Mouse (Mus musculus) cerebellum, adult 8-10 months (tissue): ENCODE data around the gene Sult2b1.

Experiments used
- DNase-seq: peaks from one replicate; pipeline ENCODE4 v3.0.0; 2022

The Sult2b1 gene

DNA sequence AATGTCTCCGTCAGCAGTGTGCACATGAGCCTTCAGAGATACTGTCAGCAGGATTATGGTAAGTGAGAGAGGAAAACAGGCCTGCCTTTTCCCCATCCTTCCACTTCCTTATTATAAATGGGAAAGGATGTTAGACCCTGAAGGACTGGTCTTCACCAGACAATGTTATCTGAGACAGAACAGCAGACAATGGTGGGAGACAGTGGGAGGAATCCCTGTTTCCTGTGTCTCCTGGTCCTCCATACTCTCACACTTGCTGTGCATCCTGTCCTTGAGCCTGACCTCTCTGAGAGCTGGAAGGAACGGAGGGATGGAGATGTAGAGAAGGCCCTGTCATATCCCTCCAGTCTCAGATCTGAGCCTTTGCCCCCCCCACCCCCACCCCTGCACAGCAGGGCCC lies 92.1 kb downstream of the Sult2b1 start:
- no peak for DNase-seq

DNA sequence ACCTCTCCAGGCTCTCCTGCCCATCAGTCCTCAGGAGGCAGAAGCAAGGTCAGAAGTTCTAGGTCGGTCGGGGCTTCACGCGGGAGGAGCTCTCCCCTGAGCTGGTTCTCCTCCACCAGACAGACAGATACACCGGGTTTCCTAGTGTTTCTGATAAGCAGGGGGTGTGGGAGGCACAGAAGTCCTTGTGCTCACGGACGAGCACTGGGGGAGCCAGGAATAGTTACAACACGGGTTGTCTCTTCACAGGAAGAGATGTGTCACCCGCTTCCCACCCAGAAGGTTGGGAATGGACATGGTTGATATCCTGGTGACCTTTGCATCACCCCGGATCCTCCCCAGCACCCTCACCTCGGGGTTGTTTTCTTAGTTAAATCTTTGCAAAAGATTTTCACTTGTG lies 94.7 kb downstream of the Sult2b1 start:
- no peak for DNase-seq

DNA sequence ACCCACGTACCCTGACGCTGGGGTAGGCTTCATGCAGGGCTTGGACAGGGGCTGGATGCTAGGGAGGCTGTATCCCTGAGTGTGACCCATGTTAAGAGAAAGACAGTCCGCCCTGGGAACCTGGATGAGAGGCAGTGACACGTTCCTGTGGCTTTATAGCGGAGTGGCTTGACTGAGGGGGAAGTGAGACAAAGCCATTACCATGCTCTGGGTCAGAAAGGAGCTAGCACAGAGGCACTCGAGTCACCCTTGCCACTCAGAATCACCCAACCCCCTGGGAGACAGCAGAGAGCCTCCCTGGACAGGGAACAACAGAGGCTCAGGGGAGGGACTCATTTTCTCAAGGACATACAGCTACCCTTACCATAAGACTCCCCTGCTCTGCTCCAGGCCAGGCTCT lies 95.4 kb downstream of the Sult2b1 start:
- DNase-seq = no peak

DNA sequence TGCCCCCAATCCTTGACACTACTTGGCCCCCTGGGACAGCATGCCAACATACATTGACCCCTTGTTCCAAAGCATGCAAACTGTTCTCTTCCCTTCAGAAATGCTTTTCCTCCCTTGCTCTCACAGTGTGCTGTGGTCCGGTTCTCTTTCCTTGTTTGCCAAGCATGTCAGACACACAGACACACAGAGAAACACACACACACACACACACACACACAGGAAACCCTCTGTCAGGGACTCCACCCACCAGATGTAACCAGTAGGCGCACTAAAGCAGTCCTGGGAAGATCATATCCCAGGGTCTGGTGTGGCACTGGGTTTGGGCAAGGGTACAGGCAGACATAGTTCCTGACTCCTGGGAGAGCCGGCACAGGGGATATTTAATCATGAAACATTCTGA lies 97.6 kb downstream of the Sult2b1 start:
- no peak for DNase-seq

DNA sequence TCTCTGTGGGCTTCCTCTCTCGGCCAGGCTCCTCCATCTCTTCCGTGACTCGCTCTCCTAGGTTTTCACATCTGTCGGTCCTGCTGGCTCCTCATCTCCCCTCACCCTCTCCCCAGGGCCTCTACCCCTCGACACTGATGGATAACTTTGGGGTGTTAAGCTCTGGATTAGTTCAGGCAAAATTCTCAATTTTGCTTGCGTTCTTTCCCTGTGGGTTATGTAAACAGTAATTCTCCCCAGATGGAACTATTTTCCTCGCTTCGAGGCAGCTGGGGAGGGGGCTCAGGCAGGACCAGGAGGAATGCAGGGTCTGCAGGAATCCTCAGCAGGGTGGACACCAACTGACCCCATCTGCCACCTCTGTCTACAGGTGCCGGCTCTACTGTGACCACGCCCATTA lies 98.7 kb downstream of the Sult2b1 start:
- DNase-seq = no peak

DNA sequence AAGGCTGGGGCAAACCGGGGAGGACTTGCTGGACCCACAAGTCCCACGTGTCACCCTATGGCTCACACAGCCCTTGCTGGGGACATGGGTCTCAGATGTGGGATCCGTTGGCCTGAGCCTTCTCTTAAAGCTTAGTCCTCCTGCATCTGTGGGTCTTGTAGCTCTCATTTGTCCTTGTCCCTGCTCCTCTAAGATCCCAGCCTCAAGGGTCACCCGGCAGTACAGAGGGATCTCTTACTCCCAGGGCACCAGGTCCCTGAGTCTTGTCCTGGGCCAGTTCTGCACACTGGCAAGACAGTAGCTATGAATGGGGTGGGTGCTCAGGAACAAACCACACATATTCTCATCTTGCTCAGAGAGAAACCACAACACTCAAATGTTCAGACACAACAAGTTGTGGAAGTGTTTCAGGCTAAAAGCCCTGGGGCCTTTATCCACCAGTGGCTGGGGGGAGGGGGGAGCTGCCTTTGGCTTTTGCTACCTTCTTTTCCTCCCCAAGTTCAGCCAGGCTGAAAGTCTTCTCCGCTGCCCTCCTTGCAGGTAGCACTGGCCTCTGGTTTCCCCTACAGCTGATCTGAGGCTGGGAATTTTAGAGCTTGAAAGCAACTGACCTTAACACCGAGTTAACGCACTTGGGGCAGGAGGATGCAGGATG lies 100.9 kb downstream of the Sult2b1 start, which contains the start of gene Ntn5:
Gene Ntn5, plus strand, starts transcription at position 627 of the 655 bp plus-strand sequence.
- DNase-seq = no peak

DNA sequence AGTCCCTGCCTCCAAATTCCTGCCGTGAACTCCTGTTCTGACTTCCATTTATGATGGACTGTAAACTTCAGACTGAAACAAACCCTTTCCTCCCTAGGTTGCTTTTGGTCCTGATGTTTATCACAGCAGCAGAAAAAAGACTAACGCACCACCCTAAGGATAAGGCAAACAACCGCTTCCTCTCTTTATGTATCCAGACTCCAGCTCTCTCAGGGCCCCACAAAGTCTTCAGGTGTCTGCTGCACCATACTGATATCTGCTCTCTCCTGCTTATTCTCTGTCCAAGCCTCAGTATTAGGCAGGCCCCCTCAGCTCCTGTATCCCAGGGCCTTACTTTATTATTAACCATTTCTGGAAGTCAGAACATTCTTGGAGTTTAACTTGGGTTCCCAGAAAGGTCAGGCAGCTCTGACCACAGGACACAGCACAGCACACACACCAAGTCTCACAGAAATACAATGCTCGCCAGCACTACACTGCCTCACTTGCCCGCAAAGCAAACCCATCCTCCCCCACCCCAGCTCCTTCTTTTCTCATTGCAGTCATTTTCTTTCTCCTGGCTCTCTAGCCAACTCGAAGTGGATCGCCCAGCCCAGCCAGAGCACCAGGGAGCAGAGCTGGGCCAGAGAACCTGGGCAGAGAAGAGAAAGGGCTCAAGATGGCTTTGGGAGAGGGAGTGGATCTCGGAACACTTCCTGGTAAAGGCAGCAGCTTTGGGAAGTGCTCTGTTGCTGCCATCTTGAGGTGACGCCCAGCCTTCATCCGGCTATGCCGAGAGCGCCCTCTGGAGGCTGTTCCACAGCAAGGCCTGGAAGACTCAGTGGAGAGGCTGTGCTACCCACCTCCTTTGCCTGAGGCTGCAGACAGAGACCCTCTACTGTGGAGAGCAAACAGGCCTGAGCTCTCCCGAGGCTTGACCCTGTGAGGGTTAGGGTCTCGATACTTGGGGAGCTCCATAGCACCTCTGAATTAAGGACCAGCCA lies 102.0 kb downstream of the Sult2b1 start:
- DNase-seq = peak; percentile 85

DNA sequence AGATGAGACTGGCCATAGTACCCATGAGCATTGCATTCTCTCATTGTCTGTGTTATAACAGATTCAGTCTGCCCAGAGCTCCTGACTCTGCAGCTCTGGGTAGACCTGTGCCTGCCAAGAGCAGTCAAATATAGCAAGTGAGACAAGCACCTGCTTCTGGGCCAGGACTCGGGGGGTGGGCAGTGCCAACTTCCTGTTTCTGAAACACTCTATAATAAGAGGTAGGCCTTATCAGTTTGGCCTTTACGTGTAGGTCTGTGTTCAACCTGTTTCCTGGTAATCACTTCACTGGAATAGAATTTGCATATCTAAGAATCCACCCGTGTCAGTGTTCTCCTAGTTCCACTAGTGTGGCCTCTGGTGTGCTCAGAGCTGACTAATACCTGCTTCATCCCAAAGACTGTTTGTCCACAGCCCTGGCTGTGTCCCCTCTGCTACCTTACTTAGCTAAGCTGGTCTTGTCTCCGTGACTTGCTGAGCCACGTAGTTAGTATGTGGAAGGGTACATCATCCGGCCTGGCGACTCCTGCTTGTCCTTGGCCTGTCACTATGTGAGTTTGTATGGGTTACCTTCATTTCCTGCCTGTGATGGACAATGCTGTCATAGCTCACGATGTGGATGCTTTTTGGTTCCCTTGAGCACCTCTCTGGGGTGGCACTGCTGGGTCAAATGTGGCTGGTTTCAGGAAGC lies 103.3 kb downstream of the Sult2b1 start:
- DNase-seq = peak; percentile 44
